Mouse (Mus musculus): ENCODE measurements around the gene Hoxc9.

GRCm38 (mm10) chr15:102934438-102934837 is 41.8 kb upstream of the Hoxc9 start:
- no peak for TF ChIP-seq CTCF (conservative IDR thresholded peaks at IDR 0.05; ENCODE audit: low read length)
- TF ChIP-seq NANOG (IDR thresholded peaks at IDR 0.05; ENCODE audit: borderline replicate concordance, low read length) = no peak
- TF ChIP-seq POU5F1 (IDR thresholded peaks at IDR 0.05; ENCODE audit: borderline replicate concordance, low read length) = no peak

All from E14TG2a.4 (cell line).